Mouse (Mus musculus) thymus, adult 2 months (tissue): Measurements from ENCODE around the gene Gm4846.

Experiments used
- CTCF ChIP-seq: fragments of 200-500 bp; IDR thresholded peaks from 2 replicates; pipeline ENCODE4 v1.5.1; 2012; ENCODE audit warnings: mild to moderate bottlenecking, control low read depth, low read length, moderate library complexity, borderline replicate concordance; ENCODE audit not compliant: control insufficient read depth, poor library complexity, insufficient read depth; ENCODE audit errors: extremely low read depth
- POLR2A ChIP-seq: fragments of 200-500 bp; IDR thresholded peaks from 2 replicates; pipeline ENCODE4 v1.6.1; 2012; ENCODE audit warnings: mild to moderate bottlenecking, low read length, control low read depth, moderate library complexity; ENCODE audit not compliant: control insufficient read depth, poor library complexity, insufficient read depth; ENCODE audit errors: extremely low read depth

- TF ChIP-seq CTCF (no peak), POLR2A (no peak)
Observed at GRCm38 (mm10) chr1:166441992-166442391, 55.4 kb downstream of the Gm4846 start.
